Mouse (Mus musculus) CH12.LX (cell line): Measurements from ENCODE around the gene Stxbp5l.

Experiments used
- CTCF ChIP-seq, 2 experiments: IDR thresholded peaks in 1 of 2; conservative IDR thresholded peaks in 1 of 2; 2 replicates each; pipeline ENCODE4 v1.5.1; 2011 to 2012; ENCODE audit warnings: low read depth in 2 of 2, low read length in 2 of 2, improper control_type of control experiment in 1 of 2, inconsistent platforms in 1 of 2, mild to moderate bottlenecking in 1 of 2, moderate library complexity in 1 of 2
- EP300 ChIP-seq: IDR thresholded peaks from 2 replicates; pipeline ENCODE4 v1.6.1; 2011; ENCODE audit warnings: low read length, improper control_type of control experiment
- IRF4 ChIP-seq: IDR thresholded peaks from 2 replicates; pipeline ENCODE4 v1.6.1; 2014; ENCODE audit warnings: low read depth, mild to moderate bottlenecking, inconsistent platforms, low read length, improper control_type of control experiment
- MAX ChIP-seq: IDR thresholded peaks from 2 replicates; pipeline ENCODE4 v1.6.1; 2011; ENCODE audit warnings: low read length, improper control_type of control experiment
- POLR2A ChIP-seq: IDR thresholded peaks from 2 replicates; pipeline ENCODE4 v1.6.1; 2011; ENCODE audit warnings: low read depth, mild to moderate bottlenecking, improper control_type of control experiment, low read length
- POLR2AphosphoS2 ChIP-seq: IDR thresholded peaks from 2 replicates; pipeline ENCODE4 v1.6.1; 2011; ENCODE audit warnings: low read depth, low read length, improper control_type of control experiment
- SMC3 ChIP-seq: IDR thresholded peaks from 2 replicates; pipeline ENCODE4 v1.6.1; 2011; ENCODE audit warnings: low read depth, low read length, improper control_type of control experiment
- TCF12 ChIP-seq: IDR thresholded peaks from 2 replicates; pipeline ENCODE4 v1.6.1; 2014; ENCODE audit warnings: low read depth, mild to moderate bottlenecking, inconsistent platforms, low read length, improper control_type of control experiment
- ZNF384 ChIP-seq: IDR thresholded peaks from 2 replicates; pipeline ENCODE4 v1.6.1; 2012; ENCODE audit warnings: low read depth, low read length, improper control_type of control experiment, inconsistent platforms

DNA sequence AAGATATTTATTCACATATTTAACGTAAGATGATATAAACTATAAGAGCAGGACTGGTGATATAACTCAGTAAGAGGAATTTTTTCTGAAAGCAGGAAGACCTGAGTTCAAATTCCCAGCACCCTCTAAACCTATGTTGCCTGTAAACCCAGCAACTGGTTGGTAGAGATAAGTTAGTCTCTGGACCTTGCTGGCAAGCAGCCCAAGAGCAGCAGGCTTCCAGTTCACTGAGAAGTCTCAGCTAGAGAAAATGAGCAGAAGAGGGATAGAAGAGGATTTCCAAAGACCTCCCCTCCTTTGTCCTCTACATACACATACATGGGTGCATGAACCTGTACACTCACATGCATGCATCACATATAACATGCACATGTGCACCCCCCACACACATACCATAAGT is 165.6 kb downstream of the Stxbp5l start:
- TF ChIP-seq CTCF (conservative IDR thresholded peaks at IDR 0.05 in 1 of 2, IDR thresholded peaks at IDR 0.05 in 1 of 2; ENCODE audit: low read depth in 2 of 2, low read length in 2 of 2), result no peak
- TF ChIP-seq MAX, result no peak
- no peak for TF ChIP-seq IRF4
- no peak for TF ChIP-seq POLR2AphosphoS2
- TF ChIP-seq EP300, result no peak
- no peak for TF ChIP-seq POLR2A
- no peak for TF ChIP-seq TCF12
- no peak for TF ChIP-seq SMC3
- TF ChIP-seq ZNF384, result no peak
